Mouse (Mus musculus): ENCODE measurements around the gene Clec4f. TPM values are rescaled to one million over a fixed set of nuclear protein-coding genes. Genes with fewer than 3 reads are reported as not detected.

The Clec4f gene
- polyA plus RNA-seq, 1 experiment from 2014 or later = 0.07 TPM

DNA sequence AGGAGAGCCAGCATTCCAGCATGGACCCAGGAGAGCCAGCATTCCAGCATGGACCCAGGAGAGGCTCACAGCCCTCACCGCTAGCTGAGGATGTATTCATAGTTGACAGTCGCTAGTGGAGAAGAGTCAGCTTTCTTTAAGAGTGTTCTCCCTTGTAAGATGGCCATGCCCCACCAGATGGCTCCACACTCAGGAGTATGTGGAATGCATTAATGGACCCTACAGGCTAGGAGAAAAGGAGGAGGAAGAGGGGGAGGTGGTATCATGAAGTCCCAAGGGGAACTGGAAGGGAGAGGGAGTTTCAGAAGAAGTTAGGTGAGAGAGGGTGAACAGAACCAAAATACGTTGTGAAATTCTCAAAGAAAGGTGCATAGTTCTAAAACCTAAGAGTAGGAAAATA is 39.7 kb upstream of the Clec4f start:
- no peak for ATAC-seq (ENCODE audit: low FRiP score, low TSS enrichment)
- 2% methylated on average over 3 of the region's 3 CpGs for WGBS
- Histone ChIP-seq H3K4me1 (ENCODE audit: insufficient read depth, low read length) (no peaks in the 10 kb centered on the region), H3K4me2 (replicated peaks; ENCODE audit: low read depth, low read length) (no peak overlapping the region), H3K4me3 (ENCODE audit: low read length) (no peak overlapping the region), H3K27ac (ENCODE audit: low read length) (no peak overlapping the region), H3K9ac (replicated peaks; ENCODE audit: low read length) (no peak overlapping the region), H3K36me3 (ENCODE audit: insufficient read depth, low read length) (no peaks in the 10 kb centered on the region), H3K27me3 (ENCODE audit: insufficient read depth, low read length) (peaks cover 98% of the 10 kb centered on the region), H3K9me3 (ENCODE audit: low read length) (no peaks in the 10 kb centered on the region)

GRCm38 (mm10) chr6:83693835-83694234 is 37.8 kb upstream of the Clec4f start:
- no peak for ATAC-seq (ENCODE audit: low FRiP score, low TSS enrichment)
- Histone ChIP-seq H3K4me1 (ENCODE audit: insufficient read depth, low read length) (no peaks in the 10 kb centered on the region), H3K4me3 (ENCODE audit: low read length) (no peak overlapping the region), H3K27me3 (ENCODE audit: insufficient read depth, low read length) (peaks cover 94% of the 10 kb centered on the region), H3K36me3 (ENCODE audit: insufficient read depth, low read length) (no peaks in the 10 kb centered on the region), H3K27ac (ENCODE audit: low read length) (no peak overlapping the region), H3K9ac (replicated peaks; ENCODE audit: low read length) (no peak overlapping the region), H3K4me2 (replicated peaks; ENCODE audit: low read depth, low read length) (no peak overlapping the region), H3K9me3 (ENCODE audit: low read length) (no peaks in the 10 kb centered on the region)
- 1% methylated on average over 9 of the region's 9 CpGs for WGBS

DNA sequence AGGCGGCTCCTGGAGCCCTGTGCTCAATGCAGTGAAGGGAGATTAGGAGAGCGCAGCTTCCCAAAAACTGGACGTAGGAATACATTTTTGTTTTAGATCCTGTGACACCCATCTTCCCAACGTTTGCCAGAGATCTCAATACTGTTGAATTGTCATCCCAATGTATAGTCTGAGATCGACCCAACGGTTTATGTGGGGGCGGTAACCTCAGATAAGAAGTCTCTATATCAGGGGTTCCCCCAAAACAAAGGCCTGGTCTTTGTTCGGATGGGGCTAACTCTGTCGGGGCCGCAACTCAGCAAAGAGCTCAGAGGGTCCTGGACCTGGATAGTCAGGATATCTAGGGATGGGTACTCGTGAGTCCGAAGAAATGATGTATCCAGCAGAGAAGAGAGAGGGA is 37.0 kb upstream of the Clec4f start:
- Histone ChIP-seq H3K4me3 (ENCODE audit: low read length) (no peak overlapping the region), H3K4me1 (ENCODE audit: insufficient read depth, low read length) (no peaks in the 10 kb centered on the region), H3K27me3 (ENCODE audit: insufficient read depth, low read length) (peaks cover 92% of the 10 kb centered on the region), H3K27ac (ENCODE audit: low read length) (no peak overlapping the region), H3K9me3 (ENCODE audit: low read length) (no peaks in the 10 kb centered on the region), H3K36me3 (ENCODE audit: insufficient read depth, low read length) (no peaks in the 10 kb centered on the region), H3K4me2 (replicated peaks; ENCODE audit: low read depth, low read length) (no peak overlapping the region), H3K9ac (replicated peaks; ENCODE audit: low read length) (no peak overlapping the region)
- WGBS = 3% methylated on average over 12 of the region's 12 CpGs
- ATAC-seq (ENCODE audit: low FRiP score, low TSS enrichment) = no peak

DNA sequence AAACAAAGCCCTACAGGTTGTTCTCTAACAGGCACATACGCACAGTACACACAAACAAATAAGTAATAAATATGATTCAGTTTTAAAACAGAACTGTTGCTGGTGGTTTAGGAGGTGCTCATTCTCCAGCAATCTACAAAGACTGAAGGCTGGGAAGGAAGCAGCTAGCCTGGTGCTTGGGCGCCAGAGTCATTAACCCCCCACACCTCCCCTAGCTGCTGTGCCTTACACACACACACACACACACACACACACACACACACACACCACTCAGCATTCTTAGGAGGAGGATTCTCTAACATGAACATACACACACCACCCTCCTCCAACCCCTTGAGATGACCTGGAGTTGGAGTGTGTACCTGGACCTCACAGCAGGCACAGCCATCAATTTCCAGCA is 34.9 kb upstream of the Clec4f start:
- no peaks in the 10 kb centered on the region for H3K36me3 ChIP-seq (ENCODE audit: insufficient read depth, low read length)
- H3K27ac ChIP-seq (ENCODE audit: low read length) = no peak overlapping the region
- H3K9ac ChIP-seq (replicated peaks; ENCODE audit: low read length) = no peak overlapping the region
- 59% methylated on average over 2 of the region's 2 CpGs for WGBS
- peaks cover 72% of the 10 kb centered on the region for H3K27me3 ChIP-seq (ENCODE audit: insufficient read depth, low read length)
- H3K9me3 ChIP-seq (ENCODE audit: low read length) = no peaks in the 10 kb centered on the region
- no peak for ATAC-seq (ENCODE audit: low FRiP score, low TSS enrichment)
- H3K4me1 ChIP-seq (ENCODE audit: insufficient read depth, low read length) = no peaks in the 10 kb centered on the region
- no peak overlapping the region for H3K4me2 ChIP-seq (replicated peaks; ENCODE audit: low read depth, low read length)
- H3K4me3 ChIP-seq (ENCODE audit: low read length) = no peak overlapping the region

DNA sequence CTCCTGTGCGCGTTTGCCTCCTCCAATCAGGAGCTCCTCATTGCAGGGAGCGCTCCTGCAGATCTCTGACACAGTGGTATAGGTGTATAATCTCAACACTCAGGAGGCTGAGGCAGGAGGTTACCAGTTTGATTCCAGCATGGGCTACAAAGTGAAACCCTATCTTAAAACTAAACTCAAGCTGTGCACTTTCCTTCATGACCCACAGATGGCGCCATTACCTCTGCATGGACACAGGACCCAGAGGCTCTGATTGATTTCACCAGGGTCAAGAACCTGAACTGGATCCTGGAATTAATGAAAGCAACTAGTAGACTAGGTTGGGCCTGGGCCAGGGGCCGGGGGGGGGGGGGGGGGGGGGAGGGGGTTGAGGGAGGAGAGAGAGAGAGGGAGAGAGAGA is 34.3 kb upstream of the Clec4f start:
- no peak for ATAC-seq (ENCODE audit: low FRiP score, low TSS enrichment)
- WGBS = 25% methylated on average over 4 of the region's 5 CpGs
- Histone ChIP-seq H3K4me3 (ENCODE audit: low read length) (no peak overlapping the region), H3K36me3 (ENCODE audit: insufficient read depth, low read length) (no peaks in the 10 kb centered on the region), H3K4me1 (ENCODE audit: insufficient read depth, low read length) (no peaks in the 10 kb centered on the region), H3K27ac (ENCODE audit: low read length) (no peak overlapping the region), H3K9me3 (ENCODE audit: low read length) (no peaks in the 10 kb centered on the region), H3K4me2 (replicated peaks; ENCODE audit: low read depth, low read length) (no peak overlapping the region), H3K27me3 (ENCODE audit: insufficient read depth, low read length) (peaks cover 65% of the 10 kb centered on the region), H3K9ac (replicated peaks; ENCODE audit: low read length) (no peak overlapping the region)

DNA sequence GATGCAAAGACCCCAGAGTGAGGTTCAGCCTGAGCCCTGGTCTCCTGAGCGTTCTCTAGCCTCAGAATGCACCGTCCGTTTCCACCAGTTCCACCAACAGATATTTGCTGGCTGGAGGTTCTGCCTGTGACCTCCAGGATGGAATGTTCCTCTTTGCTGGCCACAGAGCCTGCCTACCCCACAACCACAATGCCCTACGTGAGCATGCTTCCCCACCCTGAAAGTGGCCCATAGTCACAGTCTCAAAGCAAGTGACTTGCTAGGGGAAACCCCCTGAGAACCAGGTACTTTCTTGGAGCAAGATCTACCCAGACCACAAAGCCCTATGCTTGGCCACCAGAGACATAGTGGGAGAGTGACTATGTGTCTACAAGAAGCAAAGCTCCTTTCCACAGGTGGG is 33.4 kb upstream of the Clec4f start:
- no peak overlapping the region for H3K4me3 ChIP-seq (ENCODE audit: low read length)
- no peak overlapping the region for H3K9ac ChIP-seq (replicated peaks; ENCODE audit: low read length)
- H3K4me1 ChIP-seq (ENCODE audit: insufficient read depth, low read length) = no peaks in the 10 kb centered on the region
- H3K9me3 ChIP-seq (ENCODE audit: low read length) = no peaks in the 10 kb centered on the region
- H3K4me2 ChIP-seq (replicated peaks; ENCODE audit: low read depth, low read length) = no peak overlapping the region
- H3K36me3 ChIP-seq (ENCODE audit: insufficient read depth, low read length) = no peaks in the 10 kb centered on the region
- H3K27me3 ChIP-seq (ENCODE audit: insufficient read depth, low read length) = peaks cover 56% of the 10 kb centered on the region
- ATAC-seq (ENCODE audit: low FRiP score, low TSS enrichment) = no peak
- WGBS = 86% methylated on average over 4 of the region's 4 CpGs
- H3K27ac ChIP-seq (ENCODE audit: low read length) = no peak overlapping the region

DNA sequence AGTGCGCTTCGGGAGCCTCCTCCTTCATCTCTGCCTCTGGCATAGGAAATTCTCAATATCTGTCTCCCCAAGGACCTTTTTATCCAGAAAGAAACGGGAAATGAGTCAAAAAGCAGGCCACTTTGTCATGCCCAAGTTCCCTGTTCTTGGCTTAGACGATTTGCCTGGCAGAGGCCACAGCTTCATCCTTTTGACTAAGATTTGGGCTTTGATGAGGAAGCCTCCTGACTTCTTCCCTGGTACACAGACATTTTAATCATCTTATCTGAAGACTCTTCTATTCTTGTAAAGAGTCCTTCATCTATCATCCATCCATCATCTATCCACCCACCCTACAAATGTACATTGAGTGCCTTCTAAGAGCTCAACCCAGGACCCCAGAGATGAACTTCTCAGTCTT is 21.8 kb upstream of the Clec4f start, which contains the start of gene Cd207:
Cd207 (minus strand) TSS at position 101 of the 400 bp plus-strand sequence.
- no peak within 1 kb of the TSS for H3K4me2 ChIP-seq (replicated peaks; ENCODE audit: low read depth, low read length)
- ATAC-seq (ENCODE audit: low FRiP score, low TSS enrichment) = no peak
- WGBS = 73% methylated on average over 4 of the region's 4 CpGs
- no peak within 1 kb of the TSS for H3K9ac ChIP-seq (replicated peaks; ENCODE audit: low read length)
- no peak within 1 kb of the TSS for H3K4me3 ChIP-seq (ENCODE audit: low read length)
- no peaks in the 10 kb centered on the region for H3K9me3 ChIP-seq (ENCODE audit: low read length)
- peaks cover 7% of the 10 kb centered on the region; the same call in 1 of the 2 replicates for H3K27me3 ChIP-seq (ENCODE audit: insufficient read depth, low read length)
- no peaks in the 10 kb centered on the region for H3K4me1 ChIP-seq (ENCODE audit: insufficient read depth, low read length)
- no peak within 1 kb of the TSS for H3K27ac ChIP-seq (ENCODE audit: low read length)
- no peaks in the 10 kb centered on the region for H3K36me3 ChIP-seq (ENCODE audit: insufficient read depth, low read length)

- H3K27ac ChIP-seq (ENCODE audit: low read length) = no peak overlapping the region
- H3K27me3 ChIP-seq (ENCODE audit: insufficient read depth, low read length) = 0 out of 2 replicates have a peak, but pooled peaks cover 3% of the 10 kb centered on the region
- no peak overlapping the region for H3K9ac ChIP-seq (replicated peaks; ENCODE audit: low read length)
- no peak overlapping the region for H3K4me2 ChIP-seq (replicated peaks; ENCODE audit: low read depth, low read length)
- no peak for ATAC-seq (ENCODE audit: low FRiP score, low TSS enrichment)
- H3K4me3 ChIP-seq (ENCODE audit: low read length) = no peak overlapping the region
- H3K36me3 ChIP-seq (ENCODE audit: insufficient read depth, low read length) = no peaks in the 10 kb centered on the region
- H3K4me1 ChIP-seq (ENCODE audit: insufficient read depth, low read length) = no peaks in the 10 kb centered on the region
- WGBS = 5% methylated on average over 4 of the region's 4 CpGs
- H3K9me3 ChIP-seq (ENCODE audit: low read length) = no peaks in the 10 kb centered on the region
These were observed 17.4 kb upstream of the Clec4f start for GRCm38 (mm10) chr6:83673395-83673794.

- no peaks in the 10 kb centered on the region for H3K4me1 ChIP-seq (ENCODE audit: insufficient read depth, low read length)
- no peak overlapping the region for H3K4me3 ChIP-seq (ENCODE audit: low read length)
- ATAC-seq (ENCODE audit: low FRiP score, low TSS enrichment) = no peak
- H3K9ac ChIP-seq (replicated peaks; ENCODE audit: low read length) = no peak overlapping the region
- no peaks in the 10 kb centered on the region for H3K27me3 ChIP-seq (ENCODE audit: insufficient read depth, low read length)
- no peaks in the 10 kb centered on the region for H3K36me3 ChIP-seq (ENCODE audit: insufficient read depth, low read length)
- H3K9me3 ChIP-seq (ENCODE audit: low read length) = no peaks in the 10 kb centered on the region
- no peak overlapping the region for H3K27ac ChIP-seq (ENCODE audit: low read length)
- WGBS = 85% methylated on average over 2 of the region's 2 CpGs
- no peak overlapping the region for H3K4me2 ChIP-seq (replicated peaks; ENCODE audit: low read depth, low read length)
These were observed 9.0 kb upstream of the Clec4f start for GRCm38 (mm10) chr6:83665009-83665408.

DNA sequence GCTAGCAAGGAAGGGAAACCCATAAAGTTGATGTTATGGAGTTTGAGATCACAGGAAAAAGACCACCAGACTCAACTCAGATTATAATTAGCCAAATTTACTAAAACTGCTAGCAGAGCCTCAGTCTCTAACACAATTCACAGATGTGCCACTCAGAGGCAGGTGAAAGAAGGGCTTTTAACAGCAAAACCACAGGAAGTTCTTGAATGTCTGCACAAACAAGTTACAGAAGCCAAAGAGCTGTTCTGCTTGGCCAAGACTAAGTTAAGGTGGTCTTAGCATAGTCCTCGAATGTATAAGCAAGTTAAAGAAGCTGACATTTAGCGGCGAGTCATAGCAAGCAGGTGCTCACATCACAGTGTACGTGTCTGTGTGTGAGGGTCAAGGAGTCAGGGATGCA is 4.8 kb upstream of the Clec4f start:
- H3K4me3 ChIP-seq (ENCODE audit: low read length) = no peak overlapping the region
- no peak overlapping the region for H3K27ac ChIP-seq (ENCODE audit: low read length)
- no peak for ATAC-seq (ENCODE audit: low FRiP score, low TSS enrichment)
- no peaks in the 10 kb centered on the region for H3K36me3 ChIP-seq (ENCODE audit: insufficient read depth, low read length)
- H3K4me1 ChIP-seq (ENCODE audit: insufficient read depth, low read length) = no peaks in the 10 kb centered on the region
- H3K9me3 ChIP-seq (ENCODE audit: low read length) = no peaks in the 10 kb centered on the region
- no peak overlapping the region for H3K4me2 ChIP-seq (replicated peaks; ENCODE audit: low read depth, low read length)
- no peaks in the 10 kb centered on the region for H3K27me3 ChIP-seq (ENCODE audit: insufficient read depth, low read length)
- 71% methylated on average over 4 of the region's 4 CpGs for WGBS
- no peak overlapping the region for H3K9ac ChIP-seq (replicated peaks; ENCODE audit: low read length)

DNA sequence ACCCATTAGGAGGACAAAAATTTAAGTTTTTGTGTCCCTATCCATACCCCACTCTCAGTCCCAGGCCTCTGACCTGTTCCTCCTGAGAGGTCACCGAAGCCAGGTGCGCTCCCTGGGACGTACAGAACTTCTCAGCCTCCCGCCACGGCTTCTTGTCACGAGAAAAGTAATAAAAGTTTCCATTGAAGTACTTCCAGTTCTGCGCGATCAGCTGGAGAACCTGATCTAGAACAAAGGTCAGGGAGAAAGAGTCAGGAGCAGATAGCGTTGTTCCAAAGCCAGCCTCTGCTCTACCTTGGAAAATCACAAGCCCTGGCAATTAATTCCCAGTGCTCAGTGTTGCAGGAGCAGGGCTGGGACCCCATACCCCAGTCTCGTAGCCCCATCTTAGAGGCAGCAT is 9.3 kb downstream of the Clec4f start:
- ATAC-seq (ENCODE audit: low FRiP score, low TSS enrichment) = no peak
- Histone ChIP-seq H3K4me2 (replicated peaks; ENCODE audit: low read depth, low read length) (no peak overlapping the region), H3K4me3 (ENCODE audit: low read length) (no peak overlapping the region), H3K9me3 (ENCODE audit: low read length) (no peaks in the 10 kb centered on the region), H3K36me3 (ENCODE audit: insufficient read depth, low read length) (no peaks in the 10 kb centered on the region), H3K27me3 (ENCODE audit: insufficient read depth, low read length) (no peaks in the 10 kb centered on the region), H3K4me1 (ENCODE audit: insufficient read depth, low read length) (no peaks in the 10 kb centered on the region), H3K27ac (ENCODE audit: low read length) (no peak overlapping the region), H3K9ac (replicated peaks; ENCODE audit: low read length) (no peak overlapping the region)
- WGBS = 84% methylated on average over 10 of the region's 10 CpGs
